Mouse (Mus musculus) olfactory bulb, adult 2 months (tissue): ENCODE measurements around the gene Ift46.

ENCODE experiments used
- CTCF ChIP-seq: fragments of 200-500 bp; IDR thresholded peaks from 2 replicates; pipeline ENCODE4 v1.5.1; 2012; ENCODE audit warnings: low read depth, mild to moderate bottlenecking, low read length, moderate library complexity; ENCODE audit not compliant: insufficient read depth
- POLR2A ChIP-seq: fragments of 200-500 bp; IDR thresholded peaks from 2 replicates; pipeline ENCODE4 v1.6.1; 2012; ENCODE audit warnings: mild to moderate bottlenecking, low read depth, low read length, moderate library complexity; ENCODE audit not compliant: insufficient read depth

GRCm38 (mm10) chr9:44836439-44836838 is 68.7 kb downstream of the Ift46 start:
- TF ChIP-seq CTCF (peak; percentile 24; the same call in 1 of the 2 replicates), POLR2A (no peak)
